Mouse (Mus musculus) hindbrain, embryonic 10.5 days (tissue): Measurements from ENCODE around the gene Ccdc136. TPM values are rescaled to one million over a fixed set of nuclear protein-coding genes. Genes with fewer than 3 reads are reported as not detected.
A peak's percentile ranks its signal among the peaks of the same experiment; 100 is the strongest.

Experiments
- DNase-seq: peaks from one replicate; pipeline ENCODE4 v3.0.0-alpha.2; 2017; ENCODE audit warnings: low spot score
- H3K27ac ChIP-seq: fragments of 300-500 bp; sonication (generic); 2 replicates; pipeline ENCODE4 v1.5.1; 2016; ENCODE audit warnings: mild to moderate bottlenecking, moderate library complexity
- H3K27me3 ChIP-seq: fragments of 300-500 bp; sonication (generic); 2 replicates; pipeline ENCODE4 v1.6.1; 2016; ENCODE audit warnings: mild to moderate bottlenecking; ENCODE audit not compliant: poor library complexity, insufficient read depth, severe bottlenecking
- H3K36me3 ChIP-seq: fragments of 300-500 bp; sonication (generic); 2 replicates; pipeline ENCODE4 v1.6.1; 2016; ENCODE audit warnings: mild to moderate bottlenecking, moderate library complexity
- H3K4me1 ChIP-seq: fragments of 300-500 bp; sonication (generic); replicated peaks from 2 replicates; pipeline ENCODE4 v1.6.1; 2016; ENCODE audit warnings: mild to moderate bottlenecking
- H3K4me3 ChIP-seq: fragments of 300-500 bp; sonication (generic); 2 replicates; pipeline ENCODE4 v1.5.1; 2016; ENCODE audit warnings: mild to moderate bottlenecking, moderate library complexity
- H3K9me3 ChIP-seq: fragments of 300-500 bp; sonication (generic); 2 replicates; pipeline ENCODE4 v1.6.1; 2016; ENCODE audit warnings: mild to moderate bottlenecking, moderate library complexity
- WGBS: fragments of 180-500 bp; shearing (Covaris S2); methylation state at CpG from one replicate; pipeline ENCODE4 v1.1.7; 2016; 5-methylcytosine and 5-hydroxymethylcytosine counted together
- polyA plus RNA-seq: library from polyadenylated mRNA; unstranded; fragments of >200 nt; fragmentation: Nextera tagmentation; extraction: Ambion mirVana; gene quantifications from 2 replicates; pipeline ENCODE4 v1.2.1, GENCODE M21; 2016

Gene Ccdc136
- polyA plus RNA-seq, 1 experiment from 2014 or later = 22.4 TPM

- Histone ChIP-seq H3K4me1 (peaks cover 13% of the 10 kb centered on the region), H3K27ac (peak within 1 kb of the TSS; percentile 86), H3K27me3 (no peaks in the 10 kb centered on the region), H3K36me3 (peaks cover 24% of the 10 kb centered on the region), H3K4me3 (peak within 1 kb of the TSS; percentile 76), H3K9me3 (no peaks in the 10 kb centered on the region)
- WGBS = under 1% methylated on average over 39 of the region's 39 CpGs
- DNase-seq = peak; percentile 94
Measured at GRCm38 (mm10) chr6:29467583-29468354, 71.7 kb downstream of the Ccdc136 start, which contains the start of gene Atp6v1f. TSS of gene Atp6v1f (plus strand) at chr6:29467718.

GRCm38 (mm10) chr6:29468851-29469250, 72.7 kb downstream of the Ccdc136 start:
- 92% methylated on average over 3 of the region's 3 CpGs for WGBS
- Histone ChIP-seq H3K4me1 (peaks cover 20% of the 10 kb centered on the region), H3K27me3 (peaks cover 9% of the 10 kb centered on the region), H3K36me3 (peaks cover 24% of the 10 kb centered on the region), H3K9me3 (no peaks in the 10 kb centered on the region), H3K4me3 (peak overlapping the region; percentile 76), H3K27ac (no peak overlapping the region)
- no peak for DNase-seq

- H3K4me1 ChIP-seq = peaks cover 31% of the 10 kb centered on the region
- H3K36me3 ChIP-seq = peaks cover 24% of the 10 kb centered on the region
- no peak within 1 kb of the TSS for H3K27ac ChIP-seq
- no peaks in the 10 kb centered on the region for H3K9me3 ChIP-seq
- no peak within 1 kb of the TSS for H3K4me3 ChIP-seq
- DNase-seq = no peak
- WGBS = 90% methylated on average over 4 of the region's 4 CpGs
- peaks cover 29% of the 10 kb centered on the region for H3K27me3 ChIP-seq
Measured at GRCm38 (mm10) chr6:29471137-29471536, 75.0 kb downstream of the Ccdc136 start, which contains the start of gene Atp6v1fnb. TSS of gene Atp6v1fnb (plus strand) at chr6:29471437.

- peak overlapping the region; percentile 63 for H3K27ac ChIP-seq
- peaks cover 24% of the 10 kb centered on the region for H3K36me3 ChIP-seq
- peaks cover 19% of the 10 kb centered on the region for H3K4me1 ChIP-seq
- H3K9me3 ChIP-seq = no peaks in the 10 kb centered on the region
- peak; percentile 79 for DNase-seq
- peak overlapping the region; percentile 59 for H3K4me3 ChIP-seq
- H3K27me3 ChIP-seq = peaks cover 49% of the 10 kb centered on the region
- 1% methylated on average over 33 of the region's 33 CpGs for WGBS
Measured at GRCm38 (mm10) chr6:29473941-29474691, 78.0 kb downstream of the Ccdc136 start.

GRCm38 (mm10) chr6:29474736-29475135, 78.6 kb downstream of the Ccdc136 start:
- Histone ChIP-seq H3K9me3 (no peaks in the 10 kb centered on the region), H3K27ac (no peak overlapping the region), H3K36me3 (peaks cover 22% of the 10 kb centered on the region), H3K4me1 (peaks cover 18% of the 10 kb centered on the region), H3K27me3 (peaks cover 49% of the 10 kb centered on the region), H3K4me3 (peak overlapping the region; percentile 59; the same call in 1 of the 2 replicates)
- no peak for DNase-seq
- WGBS = 46% methylated on average over 2 of the region's 2 CpGs

Other genes with a start within 250 kb of the Ccdc136 start
- gene Rbm28, start 231.3 kb upstream of the Ccdc136 start, polyA plus RNA-seq = 39.3 and 48.9 TPM in 2 replicates
- gene Prrt4, start 216.7 kb upstream of the Ccdc136 start, polyA plus RNA-seq = 1.1 and 1.6 TPM in 2 replicates
- gene Impdh1, start 179.9 kb upstream of the Ccdc136 start, polyA plus RNA-seq = 40.5 and 48.4 TPM in 2 replicates
- gene Hilpda, start 123.8 kb upstream of the Ccdc136 start, polyA plus RNA-seq = 35.9 and 38.0 TPM in 2 replicates
- gene Fam71f2, start 116.7 kb upstream of the Ccdc136 start, polyA plus RNA-seq = 0.39 and 0.66 TPM in 2 replicates
- gene Fam71f1, start 77.2 kb upstream of the Ccdc136 start, polyA plus RNA-seq = 0.22 TPM in 1 of 2 replicates, not detected in the other
- 205 and 242 TPM in 2 replicates for gene Calu, start 48.2 kb upstream of the Ccdc136 start, polyA plus RNA-seq
- gene Opn1sw, start 7.8 kb upstream of the Ccdc136 start, polyA plus RNA-seq = 0.17 and 0.21 TPM in 2 replicates
- gene Flnc, start 36.9 kb downstream of the Ccdc136 start, polyA plus RNA-seq = 3.6 and 4.1 TPM in 2 replicates
- 226 and 252 TPM in 2 replicates for gene Atp6v1f, start 71.4 kb downstream of the Ccdc136 start, polyA plus RNA-seq
- gene Atp6v1fnb, start 75.1 kb downstream of the Ccdc136 start, polyA plus RNA-seq = not detected in 2 replicates
- gene Kcp, start 111.6 kb downstream of the Ccdc136 start, polyA plus RNA-seq = 13.5 TPM in 2 replicates
- gene Irf5, start 130.3 kb downstream of the Ccdc136 start, polyA plus RNA-seq = 2.8 and 3.1 TPM in 2 replicates
- gene Tnpo3, start 213.6 kb downstream of the Ccdc136 start, polyA plus RNA-seq = 93.1 and 118 TPM in 2 replicates